ENCODE assay signal across 13 mouse cellular contexts in genomic region chr8:110789571-110789970, GRCm38 (mm10). TPM values are rescaled to one million over a fixed set of nuclear protein-coding genes. Genes with fewer than 3 reads are reported as not detected.
DNase-seq lines count a peak whose midpoint lies in the region.
"Had no signal": no experiment of that assay in that cellular context is flagged by ENCODE, and none has a peak within 500 bp of the region (broad histone marks: within the 10 kb centered on the region; RNA-seq: fewer than 3 reads in every experiment).

No protein-coding gene starts in this region.

- DNase-seq in gastrocnemius, postnatal 10 days, result peak; percentile 50
- DNase-seq in gastrocnemius, adult 8-10 months (ENCODE audit: low spot score in 2 of 2), result no peak
- DNase-seq in layer of hippocampus, adult 11-12 months (ENCODE audit: low spot score), result peak; percentile 28
- no peak for DNase-seq in layer of hippocampus, adult 8-10 months (ENCODE audit: low spot score in 2 of 2)
- DNase-seq in 3134 (ENCODE audit: extremely low read depth, insufficient read length, low spot score), result peak; percentile 73
- peak; percentile 86 for DNase-seq in NIH3T3 (ENCODE audit: low read depth)
- no peak for DNase-seq in ovary, adult 18-20 months (ENCODE audit: low spot score)
- DNase-seq in kidney, postnatal 10 days, result no peak
- DNase-seq: adrenal gland, adult 2 months; kidney, adult 9 months; lung, adult 2 months; right cerebral cortex, postnatal 4 days; thymus, adult 2 months had no signal

RNA-seq across cellular contexts. Expression of gene Il34, which starts 16.2 kb away (rescaled TPM):
- total RNA-seq in gastrocnemius, postnatal 10 days (2021), result 10 to 100 TPM; 12.3 to 14.4 TPM
- 1 to 10 TPM; 1.6 to 5.5 (median 4.3) TPM for total RNA-seq in gastrocnemius, adult 8-10 months (2022)
- total RNA-seq in layer of hippocampus, adult 8-10 months (2022), result 10 to 100 TPM; 57.8 to 86.8 (median 69.6) TPM

RNA-seq across cellular contexts. Expression of gene Cog4, which starts 56.8 kb away (rescaled TPM):
- 10 to 100 TPM; 40.3 to 41.1 TPM for total RNA-seq in gastrocnemius, postnatal 10 days (2021)
- total RNA-seq in gastrocnemius, adult 8-10 months (2022), result 10 to 100 TPM; 61.0 to 68.2 (median 64.3) TPM
- total RNA-seq in layer of hippocampus, adult 8-10 months (2022), result 10 to 100 TPM; 50.8 to 64.2 (median 62.8) TPM

RNA-seq across cellular contexts. Expression of gene Sf3b3, which starts 57.0 kb away (rescaled TPM):
- 10 to 100 TPM; 35.7 to 44.8 TPM for total RNA-seq in gastrocnemius, postnatal 10 days (2021)
- 10 to 100 TPM; 14.1 to 19.3 (median 14.3) TPM for total RNA-seq in gastrocnemius, adult 8-10 months (2022)
- total RNA-seq in layer of hippocampus, adult 8-10 months (2022), result 10 to 100 TPM; 64.5 to 78.9 (median 76.6) TPM

Comparison
In these comparisons a context has a peak if more than half of its experiments do, and no peak if none do; other contexts are left out.
1. DNase-seq: peak in gastrocnemius, postnatal 10 days (single experiment), layer of hippocampus, adult 11-12 months (single experiment), 3134 (single experiment) and NIH3T3 (single experiment); none in gastrocnemius, adult 8-10 months (0 of 2), layer of hippocampus, adult 8-10 months (0 of 2), ovary, adult 18-20 months (single experiment) and kidney, postnatal 10 days (single experiment).